Mouse (Mus musculus) urinary bladder, postnatal 25 days (tissue): ENCODE measurements at regions not wholly inside any gene's neighbourhood (a gene's known extent, or its start where the extent isn't known, plus 50 kb on each side); places are given as distances from the start of the nearest gene placed in this dataset.
"Not testable (repeated sequence)": the region's sequence is repeated elsewhere in the genome, so short reads cannot be mapped to it uniquely, and the experiment has no call there.

Source experiments
- DNase-seq: peaks from one replicate; pipeline ENCODE4 v3.0.0; 2022; ENCODE audit warnings: low spot score

- not testable (repeated sequence) for DNase-seq
Observed at GRCm38 (mm10) chr9:6845281-6845680, 339.0 kb downstream of the Dync2h1 start.

GRCm38 (mm10) chr9:6834936-6835335 is 349.3 kb downstream of the Dync2h1 start:
- not testable (repeated sequence) for DNase-seq

- DNase-seq = no peak
Observed at GRCm38 (mm10) chr9:6834470-6834869, 349.8 kb downstream of the Dync2h1 start.

- DNase-seq = no peak
Observed at GRCm38 (mm10) chr9:6832862-6833261, 351.4 kb downstream of the Dync2h1 start.

- not testable (repeated sequence) for DNase-seq
Observed at GRCm38 (mm10) chr9:6831642-6832041, 352.6 kb downstream of the Dync2h1 start.

- no peak for DNase-seq
Observed at GRCm38 (mm10) chr9:6826581-6826980, 357.7 kb downstream of the Dync2h1 start.

- no peak for DNase-seq
Observed at GRCm38 (mm10) chr9:6825609-6826008, 358.6 kb downstream of the Dync2h1 start.

- not testable (repeated sequence) for DNase-seq
Observed at GRCm38 (mm10) chr9:6823946-6824345, 360.3 kb downstream of the Dync2h1 start.

GRCm38 (mm10) chr9:6823536-6823935 is 360.7 kb downstream of the Dync2h1 start:
- DNase-seq = no peak

- no peak for DNase-seq
Observed at GRCm38 (mm10) chr9:6776671-6777070, 407.6 kb downstream of the Dync2h1 start.

GRCm38 (mm10) chr9:6741478-6741877 is 442.8 kb downstream of the Dync2h1 start:
- no peak for DNase-seq

GRCm38 (mm10) chr9:6736411-6736810 is 447.8 kb downstream of the Dync2h1 start:
- no peak for DNase-seq

- no peak for DNase-seq
Observed at GRCm38 (mm10) chr9:6726411-6726810, 456.8 kb upstream of the Ddi1 start.

- DNase-seq = no peak
Observed at GRCm38 (mm10) chr9:6677225-6677718, 407.6 kb upstream of the Ddi1 start.

- peak; percentile 73 for DNase-seq
Observed at GRCm38 (mm10) chr9:6668001-6668969, 398.6 kb upstream of the Ddi1 start.

GRCm38 (mm10) chr9:6665679-6666078 is 396.0 kb upstream of the Ddi1 start:
- no peak for DNase-seq

- DNase-seq = no peak
Observed at GRCm38 (mm10) chr9:6652267-6652994, 382.8 kb upstream of the Ddi1 start.

GRCm38 (mm10) chr9:6651572-6652236 is 382.1 kb upstream of the Ddi1 start:
- DNase-seq = no peak

GRCm38 (mm10) chr9:6645796-6646309 is 376.2 kb upstream of the Ddi1 start:
- no peak for DNase-seq

GRCm38 (mm10) chr9:6645321-6645720 is 375.7 kb upstream of the Ddi1 start:
- no peak for DNase-seq

GRCm38 (mm10) chr9:6617155-6617554 is 347.5 kb upstream of the Ddi1 start:
- no peak for DNase-seq

- no peak for DNase-seq
Observed at GRCm38 (mm10) chr9:6609284-6609627, 339.6 kb upstream of the Ddi1 start.
